Mouse (Mus musculus): ENCODE results near the gene March4. TPM values are rescaled to one million over a fixed set of nuclear protein-coding genes. Genes with fewer than 3 reads are reported as not detected.

The March4 gene
- 0.04 and 0.10 TPM in 2 replicates for polyA plus RNA-seq (2015; fragmentation: Nextera tagmentation; extraction: Ambion mirVana)

DNA sequence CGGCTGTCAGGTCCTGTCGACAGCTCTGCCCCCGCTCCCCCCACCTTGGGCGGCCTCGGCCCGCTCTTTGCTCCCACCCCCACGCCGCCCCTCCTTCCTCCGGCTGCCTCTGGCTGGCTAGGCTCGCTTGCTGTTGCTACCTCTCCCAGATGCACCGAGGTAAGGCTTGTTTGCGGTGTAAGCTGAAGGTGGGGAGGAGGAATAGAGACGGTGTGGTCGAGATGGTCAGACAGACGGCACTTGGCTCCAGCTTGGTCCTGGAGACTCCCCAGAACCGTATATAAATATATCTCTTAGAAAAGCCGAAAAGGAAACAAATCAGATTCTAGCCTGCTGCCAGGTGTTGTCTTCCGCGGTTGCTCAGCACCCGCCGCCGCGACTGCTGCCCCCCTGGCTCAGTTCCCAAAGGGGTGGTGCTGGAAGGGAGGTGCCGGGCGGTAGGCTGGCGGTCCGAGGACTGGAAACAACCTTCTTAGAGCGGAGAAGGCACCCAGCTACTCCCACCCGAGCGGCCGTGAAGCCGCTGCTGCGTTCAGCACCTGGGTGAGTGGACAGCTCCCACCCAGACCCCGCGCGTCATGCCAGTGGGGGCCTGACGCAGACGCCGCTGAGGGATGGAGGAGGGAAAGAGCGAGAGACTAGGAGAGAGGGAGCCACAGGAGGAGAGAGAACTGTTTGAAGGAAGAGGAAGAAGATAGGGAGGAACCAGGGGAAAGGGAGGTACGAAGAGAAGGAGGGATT, at the start of gene March4:
TSS of gene March4 (minus strand) at position 320 of the 741 bp plus-strand sequence.
- under 1% methylated on average over 41 of the region's 41 CpGs for WGBS
- Histone ChIP-seq H3K4me3 (ENCODE audit: low read length) (peak within 1 kb of the TSS; percentile 36), H3K9ac (replicated peaks; ENCODE audit: low read length) (no peak within 1 kb of the TSS), H3K4me2 (replicated peaks; ENCODE audit: low read depth, low read length) (peak within 1 kb of the TSS; percentile 59), H3K27me3 (ENCODE audit: insufficient read depth, low read length) (peaks cover 40% of the 10 kb centered on the region), H3K9me3 (ENCODE audit: low read length) (no peaks in the 10 kb centered on the region), H3K36me3 (ENCODE audit: insufficient read depth, low read length) (no peaks in the 10 kb centered on the region), H3K27ac (ENCODE audit: low read length) (no peak within 1 kb of the TSS), H3K4me1 (ENCODE audit: insufficient read depth, low read length) (peaks cover 11% of the 10 kb centered on the region)
- ATAC-seq (ENCODE audit: low FRiP score, low TSS enrichment) = peak; percentile 83

DNA sequence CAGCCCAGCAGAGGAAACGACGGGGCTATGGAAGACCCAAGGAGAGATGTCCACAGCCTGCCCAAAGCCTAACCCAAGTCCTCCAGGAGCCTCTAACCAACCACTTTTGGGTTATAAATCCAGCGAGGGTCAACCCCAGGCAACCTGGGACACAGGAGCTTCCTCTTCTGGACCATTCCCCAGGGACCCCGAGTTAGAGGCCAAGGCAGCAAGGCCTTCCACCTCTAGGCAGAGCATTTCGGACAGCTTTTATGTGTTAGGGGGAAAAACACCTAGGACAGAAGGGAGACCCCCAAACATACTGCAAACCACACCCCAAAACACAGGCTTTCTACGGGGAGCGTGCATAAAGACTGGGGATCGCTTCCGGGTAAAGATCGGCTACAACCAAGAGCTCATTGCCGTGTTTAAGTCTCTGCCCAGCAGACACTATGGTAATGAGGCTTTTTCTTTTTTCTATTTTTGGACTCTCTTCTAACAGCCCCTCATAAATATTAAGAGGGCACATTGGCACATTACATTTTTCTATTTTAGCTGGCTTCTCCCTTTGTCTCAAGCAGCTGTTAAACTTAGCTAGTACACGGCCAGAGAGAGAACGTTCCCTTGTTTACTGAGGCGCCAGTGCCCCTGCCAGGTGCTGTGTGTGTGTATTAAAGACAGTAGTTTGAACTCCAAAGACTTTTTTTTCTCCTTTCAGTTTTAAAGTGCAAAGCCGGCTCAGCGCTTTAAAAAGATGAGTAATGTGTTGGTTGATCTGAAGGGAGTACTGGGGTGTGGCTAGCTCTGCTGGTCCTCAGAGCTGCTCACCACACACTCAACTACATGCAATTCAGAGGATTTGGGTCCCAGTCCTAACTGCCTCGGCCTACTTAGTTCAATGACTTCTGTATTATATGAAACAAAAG, 49.5 kb upstream of the March4 start:
- Histone ChIP-seq H3K9ac (replicated peaks; ENCODE audit: low read length) (no peak overlapping the region), H3K9me3 (ENCODE audit: low read length) (no peaks in the 10 kb centered on the region), H3K27me3 (ENCODE audit: insufficient read depth, low read length) (no peaks in the 10 kb centered on the region), H3K4me3 (ENCODE audit: low read length) (no peak overlapping the region), H3K27ac (ENCODE audit: low read length) (no peak overlapping the region), H3K4me1 (ENCODE audit: insufficient read depth, low read length) (no peaks in the 10 kb centered on the region), H3K4me2 (replicated peaks; ENCODE audit: low read depth, low read length) (no peak overlapping the region), H3K36me3 (ENCODE audit: insufficient read depth, low read length) (peaks cover 31% of the 10 kb centered on the region)
- ATAC-seq (ENCODE audit: low FRiP score, low TSS enrichment) = no peak
- WGBS = 90% methylated on average over 17 of the region's 17 CpGs

DNA sequence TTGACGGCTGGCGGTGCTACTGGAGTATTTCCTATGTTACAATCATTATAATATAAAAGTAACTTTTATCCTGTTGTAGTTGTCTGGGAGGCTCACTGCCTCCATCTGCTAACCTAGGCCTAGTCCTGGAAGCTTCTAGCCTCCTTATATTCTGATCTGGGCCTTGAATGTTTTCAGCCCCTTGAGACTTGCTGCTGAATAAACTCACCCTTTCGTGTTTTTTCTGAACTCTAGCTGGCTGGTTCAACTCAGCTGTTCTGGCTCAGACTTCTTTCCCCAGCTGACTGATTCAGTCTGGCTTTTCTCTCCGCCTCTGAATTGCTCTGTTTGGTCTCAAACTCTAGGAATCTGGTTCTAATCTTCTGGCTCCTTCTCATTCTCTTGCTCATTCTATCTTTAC, 47.2 kb upstream of the March4 start:
- Histone ChIP-seq H3K4me3 (ENCODE audit: low read length) (peak overlapping the region; percentile 79), H3K4me2 (replicated peaks; ENCODE audit: low read depth, low read length) (peak overlapping the region; percentile 62), H3K9ac (replicated peaks; ENCODE audit: low read length) (peak overlapping the region; percentile 81), H3K27ac (ENCODE audit: low read length) (peak overlapping the region; percentile 86), H3K9me3 (ENCODE audit: low read length) (no peaks in the 10 kb centered on the region), H3K27me3 (ENCODE audit: insufficient read depth, low read length) (no peaks in the 10 kb centered on the region), H3K36me3 (ENCODE audit: insufficient read depth, low read length) (peaks cover 22% of the 10 kb centered on the region), H3K4me1 (ENCODE audit: insufficient read depth, low read length) (no peaks in the 10 kb centered on the region)
- 69% methylated on average over 4 of the region's 4 CpGs for WGBS
- ATAC-seq (ENCODE audit: low FRiP score, low TSS enrichment) = no peak

DNA sequence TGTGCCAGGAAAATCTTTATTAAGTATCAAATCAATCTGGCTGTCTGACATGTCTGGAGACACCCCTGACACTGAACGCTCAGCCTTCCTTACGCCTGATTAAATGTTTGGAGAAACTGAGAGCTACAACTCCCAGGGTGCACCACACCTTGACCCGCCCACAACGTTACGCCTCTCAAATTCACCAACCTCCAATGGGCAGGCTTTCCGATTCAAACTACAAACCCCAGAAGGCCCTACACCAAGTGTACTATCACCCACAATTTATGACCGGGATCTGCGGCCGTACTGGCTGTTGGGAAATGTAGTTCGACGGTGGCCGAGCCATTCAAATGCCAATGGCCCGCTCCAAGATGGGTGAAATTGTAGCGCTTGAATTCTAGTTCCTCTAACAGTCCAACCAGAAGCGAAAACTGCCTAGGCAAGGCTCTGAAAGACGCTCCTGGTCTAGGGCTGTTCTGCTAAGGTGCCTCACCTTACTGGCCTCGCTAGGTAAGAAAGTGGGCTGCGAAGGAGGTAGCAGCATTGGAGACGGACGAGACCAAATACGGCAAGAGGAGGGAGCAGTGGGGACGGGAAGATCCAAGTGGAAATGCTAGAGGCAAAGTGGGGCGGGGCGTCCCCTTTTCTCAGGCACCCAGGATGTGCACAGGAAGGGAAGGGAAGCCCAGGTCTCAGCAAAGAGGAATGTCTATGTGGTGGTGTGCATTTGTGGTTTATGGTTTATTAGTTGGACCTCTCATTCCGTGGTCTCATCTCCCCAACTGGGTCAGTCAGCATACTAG, 46.4 kb upstream of the March4 start, which contains the start of gene Smarcal1:
TSS of gene Smarcal1 (plus strand) at position 305 of the 785 bp plus-strand sequence.
- Histone ChIP-seq H3K4me1 (ENCODE audit: insufficient read depth, low read length) (no peaks in the 10 kb centered on the region; the same call in 1 of the 2 replicates), H3K27me3 (ENCODE audit: insufficient read depth, low read length) (no peaks in the 10 kb centered on the region), H3K9ac (replicated peaks; ENCODE audit: low read length) (peak within 1 kb of the TSS; percentile 81), H3K27ac (ENCODE audit: low read length) (peak within 1 kb of the TSS; percentile 86), H3K9me3 (ENCODE audit: low read length) (no peaks in the 10 kb centered on the region), H3K36me3 (ENCODE audit: insufficient read depth, low read length) (peaks cover 22% of the 10 kb centered on the region), H3K4me3 (ENCODE audit: low read length) (peak within 1 kb of the TSS; percentile 79), H3K4me2 (replicated peaks; ENCODE audit: low read depth, low read length) (peak within 1 kb of the TSS; percentile 62)
- under 1% methylated on average over 25 of the region's 25 CpGs for WGBS
- ATAC-seq (ENCODE audit: low FRiP score, low TSS enrichment) = peak; percentile 99

DNA sequence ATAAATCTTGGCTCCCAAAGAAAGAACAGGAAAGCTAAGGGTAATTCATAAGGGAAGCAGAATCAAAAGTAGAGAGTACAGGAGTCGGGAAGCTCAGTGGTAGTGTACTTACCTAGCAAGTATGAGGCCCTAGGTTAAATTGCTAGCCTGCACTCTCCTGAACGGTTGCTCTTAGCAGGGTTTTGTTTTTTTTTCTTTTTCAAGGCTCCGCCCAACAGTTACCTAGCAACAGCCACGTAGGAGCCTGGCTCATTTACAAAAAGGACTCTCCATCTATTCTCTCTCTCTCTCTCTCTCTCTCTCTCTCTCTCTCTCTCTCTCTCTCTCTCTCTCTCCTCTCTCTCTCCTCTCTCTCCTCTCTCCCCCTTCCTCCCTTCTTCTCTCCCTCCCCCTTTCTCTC, 42.1 kb upstream of the March4 start:
- Histone ChIP-seq H3K4me3 (ENCODE audit: low read length) (no peak overlapping the region), H3K27me3 (ENCODE audit: insufficient read depth, low read length) (peaks cover 10% of the 10 kb centered on the region; the same call in 1 of the 2 replicates), H3K4me2 (replicated peaks; ENCODE audit: low read depth, low read length) (no peak overlapping the region; the same call in 1 of the 2 replicates), H3K9ac (replicated peaks; ENCODE audit: low read length) (no peak overlapping the region), H3K4me1 (ENCODE audit: insufficient read depth, low read length) (peaks cover 5% of the 10 kb centered on the region; the same call in 1 of the 2 replicates), H3K36me3 (ENCODE audit: insufficient read depth, low read length) (no peaks in the 10 kb centered on the region), H3K9me3 (ENCODE audit: low read length) (no peaks in the 10 kb centered on the region), H3K27ac (ENCODE audit: low read length) (no peak overlapping the region)
- no peak for ATAC-seq (ENCODE audit: low FRiP score, low TSS enrichment)
- 20% methylated on average over 4 of the region's 4 CpGs for WGBS

DNA sequence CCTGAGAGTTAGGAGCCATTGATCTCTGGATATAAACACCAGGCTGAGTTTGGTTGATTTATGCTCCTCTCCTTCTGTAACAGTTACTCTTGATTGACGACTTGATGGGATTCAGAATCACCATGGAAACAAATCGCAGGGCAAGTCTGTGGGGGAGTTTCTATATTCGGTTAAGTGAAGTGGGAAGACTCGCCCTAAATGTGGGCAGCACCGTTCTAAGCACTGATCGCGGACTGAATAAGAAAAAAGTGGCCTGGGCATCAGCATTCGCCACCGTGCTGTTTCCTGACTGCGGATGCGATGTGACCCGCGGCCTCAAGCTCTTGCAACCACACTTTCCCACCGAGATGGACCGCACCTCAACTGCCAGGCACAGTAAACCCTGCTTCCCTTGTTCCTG, 41.6 kb upstream of the March4 start:
- no peak for ATAC-seq (ENCODE audit: low FRiP score, low TSS enrichment)
- Histone ChIP-seq H3K4me1 (ENCODE audit: insufficient read depth, low read length) (peaks cover 5% of the 10 kb centered on the region; the same call in 1 of the 2 replicates), H3K9me3 (ENCODE audit: low read length) (no peaks in the 10 kb centered on the region), H3K4me3 (ENCODE audit: low read length) (no peak overlapping the region), H3K9ac (replicated peaks; ENCODE audit: low read length) (no peak overlapping the region), H3K27me3 (ENCODE audit: insufficient read depth, low read length) (peaks cover 10% of the 10 kb centered on the region; the same call in 1 of the 2 replicates), H3K27ac (ENCODE audit: low read length) (no peak overlapping the region), H3K4me2 (replicated peaks; ENCODE audit: low read depth, low read length) (no peak overlapping the region; the same call in 1 of the 2 replicates), H3K36me3 (ENCODE audit: insufficient read depth, low read length) (no peaks in the 10 kb centered on the region)
- WGBS = 24% methylated on average over 15 of the region's 15 CpGs

DNA sequence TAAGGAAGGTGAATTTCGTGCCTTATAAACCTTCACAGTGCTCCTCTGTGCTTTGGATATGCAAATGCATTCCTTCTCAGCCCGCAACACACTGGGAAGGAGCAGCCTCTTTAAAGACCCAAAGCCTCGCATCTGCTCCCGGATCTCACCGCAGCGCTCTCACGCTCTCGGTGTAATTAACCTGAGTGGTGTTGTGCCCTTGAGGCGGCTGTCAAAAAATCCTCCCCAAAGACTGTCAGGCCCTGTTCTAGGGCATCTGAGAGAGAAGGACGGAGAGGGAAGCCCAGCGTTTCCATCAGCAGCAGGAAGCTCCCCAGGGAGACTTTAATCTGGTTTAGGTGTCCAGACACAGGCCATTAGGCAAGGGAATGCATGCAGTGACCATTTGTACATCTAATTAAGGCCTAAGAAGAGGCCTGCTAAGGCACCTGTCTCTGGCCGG, 40.8 kb upstream of the March4 start:
- Histone ChIP-seq H3K9ac (replicated peaks; ENCODE audit: low read length) (no peak overlapping the region), H3K4me2 (replicated peaks; ENCODE audit: low read depth, low read length) (peak overlapping the region; percentile 32)
- ATAC-seq (ENCODE audit: low FRiP score, low TSS enrichment) = 0 out of 2 replicates have a peak, but pooled peaks have one; percentile 29

DNA sequence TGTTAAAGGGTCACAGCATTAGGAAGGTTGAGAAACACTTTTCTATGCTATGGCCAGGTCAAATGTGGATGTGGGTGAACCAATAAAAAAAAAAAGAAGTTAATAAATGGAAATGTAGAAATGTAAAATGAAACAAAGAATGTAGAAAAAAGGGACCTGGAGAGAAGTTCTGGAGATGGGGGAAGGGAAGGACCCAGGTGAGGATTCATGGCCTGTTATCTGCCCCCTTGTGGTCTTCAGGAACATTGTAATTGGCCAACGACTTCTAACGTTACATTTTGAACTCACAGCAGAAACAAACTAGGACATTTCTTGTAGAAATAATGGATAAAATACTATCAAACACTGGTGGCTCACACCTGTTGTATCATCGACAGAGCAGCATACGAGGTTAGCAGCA, 38.4 kb upstream of the March4 start:
- Histone ChIP-seq H3K4me2 (replicated peaks; ENCODE audit: low read depth, low read length) (no peak overlapping the region), H3K36me3 (ENCODE audit: insufficient read depth, low read length) (no peaks in the 10 kb centered on the region), H3K4me1 (ENCODE audit: insufficient read depth, low read length) (peaks cover 5% of the 10 kb centered on the region; the same call in 1 of the 2 replicates), H3K4me3 (ENCODE audit: low read length) (no peak overlapping the region), H3K9me3 (ENCODE audit: low read length) (no peaks in the 10 kb centered on the region), H3K27ac (ENCODE audit: low read length) (no peak overlapping the region), H3K9ac (replicated peaks; ENCODE audit: low read length) (no peak overlapping the region), H3K27me3 (ENCODE audit: insufficient read depth, low read length) (peaks cover 10% of the 10 kb centered on the region; the same call in 1 of the 2 replicates)
- no peak for ATAC-seq (ENCODE audit: low FRiP score, low TSS enrichment)
- 55% methylated on average over 4 of the region's 4 CpGs for WGBS

More for the DNA sequence above, 40.8 kb upstream of the March4 start:
- Histone ChIP-seq H3K9me3 (ENCODE audit: low read length) (no peaks in the 10 kb centered on the region), H3K4me1 (ENCODE audit: insufficient read depth, low read length) (peaks cover 5% of the 10 kb centered on the region; the same call in 1 of the 2 replicates), H3K4me3 (ENCODE audit: low read length) (no peak overlapping the region), H3K27ac (ENCODE audit: low read length) (no peak overlapping the region), H3K27me3 (ENCODE audit: insufficient read depth, low read length) (peaks cover 10% of the 10 kb centered on the region; the same call in 1 of the 2 replicates), H3K36me3 (ENCODE audit: insufficient read depth, low read length) (no peaks in the 10 kb centered on the region)
- 4% methylated on average over 12 of the region's 12 CpGs for WGBS

DNA sequence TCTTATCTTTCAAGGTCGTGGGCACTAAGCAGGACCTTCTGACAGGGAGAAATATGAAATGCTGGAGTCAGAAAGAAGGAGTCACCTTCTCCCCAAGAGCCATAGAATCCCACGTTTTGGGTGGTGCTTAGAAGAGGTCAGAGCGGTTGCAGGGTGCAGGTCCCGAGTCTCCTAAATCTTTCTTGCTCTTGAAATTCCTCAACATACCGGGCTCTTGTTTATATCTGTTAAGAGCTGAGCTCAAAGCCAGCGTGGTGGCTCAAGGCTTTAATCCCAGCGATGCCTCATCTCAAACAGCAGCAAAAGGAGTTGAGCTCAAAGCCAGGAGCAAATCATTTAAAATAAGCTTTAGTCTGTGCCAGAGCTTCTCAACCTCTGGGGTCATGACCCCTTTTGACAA, 37.9 kb upstream of the March4 start:
- no peak overlapping the region for H3K4me3 ChIP-seq (ENCODE audit: low read length)
- 63% methylated on average over 7 of the region's 7 CpGs for WGBS
- peaks cover 5% of the 10 kb centered on the region; the same call in 1 of the 2 replicates for H3K4me1 ChIP-seq (ENCODE audit: insufficient read depth, low read length)
- H3K27me3 ChIP-seq (ENCODE audit: insufficient read depth, low read length) = peaks cover 10% of the 10 kb centered on the region; the same call in 1 of the 2 replicates
- ATAC-seq (ENCODE audit: low FRiP score, low TSS enrichment) = no peak
- no peak overlapping the region for H3K9ac ChIP-seq (replicated peaks; ENCODE audit: low read length)
- no peak overlapping the region for H3K4me2 ChIP-seq (replicated peaks; ENCODE audit: low read depth, low read length)
- no peaks in the 10 kb centered on the region for H3K9me3 ChIP-seq (ENCODE audit: low read length)
- H3K36me3 ChIP-seq (ENCODE audit: insufficient read depth, low read length) = no peaks in the 10 kb centered on the region
- H3K27ac ChIP-seq (ENCODE audit: low read length) = no peak overlapping the region

All from kidney, embryonic 16.5 days (tissue).